In genomic region chr10:120593876-120594275, GRCm38 (mm10) we compare ENCODE assay signal across 26 mouse cellular contexts.
"Had no signal": no experiment of that assay in that cellular context is flagged by ENCODE, and none has a peak within 500 bp of the region (broad histone marks: within the 10 kb centered on the region; RNA-seq: fewer than 3 reads in every experiment).

No protein-coding gene starts in this region.

- DNase-seq: cerebellum, adult 9-11 months; cerebellum, postnatal 10 days; cerebellum, postnatal 14 days; cerebellum, postnatal 25 days; cerebellum, postnatal 36 days; embryo, embryonic 11 days; forebrain, postnatal 0 days; gastrocnemius, adult 2 months; gastrocnemius, postnatal 10 days; gastrocnemius, postnatal 14 days; gastrocnemius, postnatal 25 days; gastrocnemius, postnatal 36 days; heart, adult 18-20 months; heart, adult 2 months had no signal

- H3K4me2 ChIP-seq: embryonic facial prominence, embryonic 12.5 days; embryonic facial prominence, embryonic 13.5 days; embryonic facial prominence, embryonic 15.5 days; forebrain, embryonic 12.5 days; forebrain, embryonic 13.5 days; forebrain, embryonic 15.5 days had no signal

- H3K27me3 ChIP-seq: embryonic facial prominence, embryonic 12.5 days; embryonic facial prominence, embryonic 13.5 days; embryonic facial prominence, embryonic 15.5 days; forebrain, embryonic 12.5 days; forebrain, embryonic 13.5 days; forebrain, embryonic 15.5 days had no signal

- ATAC-seq: forebrain, embryonic 13.5 days; forebrain, embryonic 14.5 days; forebrain, embryonic 15.5 days; forebrain, embryonic 16.5 days; forebrain, postnatal 0 days had no signal

- H3K27ac ChIP-seq: embryonic facial prominence, embryonic 10.5 days; embryonic facial prominence, embryonic 12.5 days; embryonic facial prominence, embryonic 13.5 days; embryonic facial prominence, embryonic 15.5 days; forebrain, embryonic 10.5 days; forebrain, embryonic 12.5 days; forebrain, embryonic 13.5 days; forebrain, embryonic 15.5 days; gastrocnemius, adult 2 months; heart, adult 2 months; heart, embryonic 10.5 days had no signal

- H3K4me1 ChIP-seq: embryonic facial prominence, embryonic 13.5 days; embryonic facial prominence, embryonic 15.5 days; forebrain, embryonic 10.5 days; forebrain, embryonic 12.5 days; forebrain, embryonic 13.5 days; forebrain, embryonic 15.5 days had no signal

- H3K9ac ChIP-seq: embryonic facial prominence, embryonic 12.5 days; embryonic facial prominence, embryonic 13.5 days; embryonic facial prominence, embryonic 15.5 days; forebrain, embryonic 12.5 days; forebrain, embryonic 13.5 days; forebrain, embryonic 15.5 days; forebrain, postnatal 0 days had no signal

- H3K4me3 ChIP-seq: embryonic facial prominence, embryonic 10.5 days; embryonic facial prominence, embryonic 12.5 days; embryonic facial prominence, embryonic 13.5 days; embryonic facial prominence, embryonic 15.5 days; erythroblast, embryonic 14.5 days; forebrain, embryonic 10.5 days; forebrain, embryonic 12.5 days; forebrain, embryonic 13.5 days; forebrain, embryonic 15.5 days; gastrocnemius, adult 2 months; heart, adult 2 months; heart, embryonic 10.5 days had no signal

- H3K9me3 ChIP-seq: embryonic facial prominence, embryonic 12.5 days; embryonic facial prominence, embryonic 13.5 days; embryonic facial prominence, embryonic 15.5 days; forebrain, embryonic 12.5 days; forebrain, embryonic 13.5 days; forebrain, embryonic 15.5 days; heart, embryonic 10.5 days had no signal

- H3K36me3 ChIP-seq: embryonic facial prominence, embryonic 10.5 days; embryonic facial prominence, embryonic 12.5 days; embryonic facial prominence, embryonic 13.5 days; embryonic facial prominence, embryonic 15.5 days; forebrain, embryonic 10.5 days; forebrain, embryonic 12.5 days; forebrain, embryonic 15.5 days; heart, embryonic 10.5 days had no signal
